Mouse (Mus musculus) megakaryocyte, embryonic 14.5 days (primary cell): Measurements from ENCODE around the gene Sipa1l3.

ENCODE experiments used
- FLI1 ChIP-seq: IDR thresholded peaks from 2 replicates; pipeline ENCODE4 v1.6.1; 2012; ENCODE audit warnings: low read length, inconsistent platforms, mixed read lengths
- GATA1 ChIP-seq: IDR thresholded peaks from 3 replicates; pipeline ENCODE4 v1.6.1; 2012; ENCODE audit warnings: mixed read lengths, low read length, inconsistent platforms, borderline replicate concordance

DNA sequence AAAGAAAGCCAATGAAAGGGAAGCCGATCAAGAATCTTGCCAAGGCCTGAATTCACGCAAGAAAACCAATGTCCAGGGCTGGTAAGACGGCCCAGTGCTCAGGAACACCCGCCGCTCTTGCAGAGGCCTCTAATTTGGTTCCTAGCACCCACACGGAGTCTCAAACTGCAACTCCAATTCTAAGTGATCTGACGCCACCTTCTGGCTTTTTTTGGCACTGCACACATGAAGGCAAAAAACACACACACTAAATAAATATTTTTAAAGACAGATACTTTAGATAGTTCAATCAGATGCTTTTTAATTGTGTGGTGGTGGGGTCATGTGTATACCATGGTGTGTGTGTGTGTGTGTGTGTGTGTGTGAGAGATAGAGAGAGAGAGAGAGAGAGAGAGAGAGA, 22.2 kb upstream of the Sipa1l3 start:
- TF ChIP-seq GATA1 (no peak), FLI1 (no peak)
